Mouse (Mus musculus) subcutaneous adipose tissue, adult 2 months (tissue): ENCODE measurements around the gene Glp2r. TPM values are rescaled to one million over a fixed set of nuclear protein-coding genes. Genes with fewer than 3 reads are reported as not detected.

Source experiments
- polyA plus RNA-seq: library from polyadenylated mRNA; depleted of rRNA; stranded (reverse); fragments of >200 nt; gene quantifications from 2 replicates; pipeline ENCODE4 v1.2.3, GENCODE M21; 2012; ENCODE audit warnings: low replicate concordance; rRNA removed

The Glp2r gene
- not detected in 2 replicates for polyA plus RNA-seq

DNA sequence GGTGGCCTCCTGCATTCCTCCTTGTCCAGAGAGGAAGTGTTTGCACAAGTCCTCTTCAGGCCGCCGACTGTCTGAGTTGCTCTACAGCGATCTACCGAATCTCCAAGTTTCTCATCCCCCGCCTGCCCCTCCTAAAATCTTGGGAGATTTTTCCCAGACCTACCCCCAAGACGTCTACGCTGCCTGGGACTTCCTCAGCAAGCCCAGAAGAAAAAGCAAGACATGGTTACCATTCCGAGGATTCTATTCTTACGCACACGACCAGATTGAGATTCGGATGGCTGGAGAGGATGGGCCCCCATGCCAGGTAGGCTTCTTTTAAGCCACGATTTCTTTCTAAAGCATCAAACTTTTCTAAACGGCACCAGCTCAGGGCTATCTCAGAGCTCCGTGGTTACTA is at the start of gene Glp2r:
Gene Glp2r (minus strand): TSS at position 101 of the 400 bp plus-strand sequence.

GRCm38 (mm10) chr11:67797931-67798330 is 27.0 kb upstream of the Glp2r start, which contains the start of gene Dhrs7c:
TSS of gene Dhrs7c (plus strand) at chr11:67798187.

GRCm38 (mm10) chr11:67774379-67774778 is 3.4 kb upstream of the Glp2r start, which contains the start of gene Gsg1l2:
TSS of gene Gsg1l2 (plus strand) at chr11:67774608.

DNA sequence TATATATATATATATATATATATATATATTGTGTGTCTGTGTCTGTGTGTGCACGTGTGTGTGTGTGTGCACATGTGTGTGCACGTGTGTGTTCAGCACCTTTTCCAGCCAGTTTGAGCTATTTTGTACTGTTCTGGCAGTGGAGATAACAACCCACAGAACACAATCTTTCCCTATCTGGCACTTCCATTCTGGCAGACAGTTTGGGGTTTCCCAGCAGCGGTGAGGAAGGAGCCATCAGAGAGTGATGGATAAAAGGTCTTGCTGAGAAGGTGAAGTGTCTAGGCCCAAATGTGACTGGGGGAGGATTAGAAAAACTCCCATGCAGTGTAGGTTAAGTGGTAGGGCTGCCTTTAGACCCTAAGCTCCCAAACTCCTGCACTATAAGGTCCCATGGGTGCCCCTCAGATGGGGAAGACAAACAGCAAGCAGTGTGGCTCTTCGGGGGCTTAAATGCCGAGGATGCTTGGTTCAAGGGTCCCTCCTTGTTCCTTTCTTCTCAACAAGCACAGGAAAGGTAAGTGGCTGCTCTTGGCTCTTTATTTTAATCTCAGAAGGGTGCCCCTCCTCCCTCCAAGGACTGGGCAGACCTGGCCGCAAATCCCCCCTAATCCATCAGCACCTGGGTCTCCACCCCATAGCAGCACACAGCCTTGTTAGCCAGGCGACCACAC is 76.1 kb downstream of the Glp2r start, which contains the start of gene Rcvrn:
Gene Rcvrn (plus strand): TSS at position 624 of the 674 bp plus-strand sequence.

Other genes starting within 250 kb of the Glp2r start
- 0.16 TPM in 1 of 2 replicates, not detected in the other for gene Rcvrn, start 75.8 kb downstream of the Glp2r start, polyA plus RNA-seq
- not detected in 2 replicates for gene Gsg1l2, start 3.5 kb upstream of the Glp2r start, polyA plus RNA-seq
- gene Dhrs7c, start 27.0 kb upstream of the Glp2r start, polyA plus RNA-seq = not detected in 2 replicates
- gene Usp43, start 151.0 kb upstream of the Glp2r start, polyA plus RNA-seq = 1.9 and 3.8 TPM in 2 replicates
- gene Cfap52, start 194.5 kb upstream of the Glp2r start, polyA plus RNA-seq = 0.21 TPM in 1 of 2 replicates, not detected in the other
- gene Stx8, start 195.0 kb upstream of the Glp2r start, polyA plus RNA-seq = 6.8 and 7.4 TPM in 2 replicates